Mouse (Mus musculus) brown adipose tissue, adult 24 weeks (tissue): ENCODE measurements around the gene Plk5. TPM values are rescaled to one million over a fixed set of nuclear protein-coding genes. Genes with fewer than 3 reads are reported as not detected.

Experiments
- H3K27ac ChIP-seq: fragments of 200-500 bp; replicated peaks from 2 replicates; pipeline ENCODE4 v1.5.1; 2012; ENCODE audit warnings: low read depth, mild to moderate bottlenecking, low read length
- H3K4me1 ChIP-seq: fragments of 200-500 bp; 2 replicates; pipeline ENCODE4 v1.6.1; 2012; ENCODE audit warnings: low read length, mixed read lengths; ENCODE audit not compliant: control insufficient read depth, insufficient read depth, insufficient read length
- H3K4me3 ChIP-seq: fragments of 200-500 bp; 2 replicates; pipeline ENCODE4 v1.5.1; 2012; ENCODE audit warnings: low read depth, mild to moderate bottlenecking, low read length, moderate library complexity; ENCODE audit not compliant: insufficient read depth
- polyA plus RNA-seq: library from polyadenylated mRNA; stranded (reverse); fragments of >200 nt; gene quantifications from 2 replicates; pipeline ENCODE4 v1.2.4, GENCODE M21; 2012; ENCODE audit not compliant: missing spikeins, insufficient read depth, insufficient read length

Plk5 gene
- not detected in 2 replicates for polyA plus RNA-seq

DNA sequence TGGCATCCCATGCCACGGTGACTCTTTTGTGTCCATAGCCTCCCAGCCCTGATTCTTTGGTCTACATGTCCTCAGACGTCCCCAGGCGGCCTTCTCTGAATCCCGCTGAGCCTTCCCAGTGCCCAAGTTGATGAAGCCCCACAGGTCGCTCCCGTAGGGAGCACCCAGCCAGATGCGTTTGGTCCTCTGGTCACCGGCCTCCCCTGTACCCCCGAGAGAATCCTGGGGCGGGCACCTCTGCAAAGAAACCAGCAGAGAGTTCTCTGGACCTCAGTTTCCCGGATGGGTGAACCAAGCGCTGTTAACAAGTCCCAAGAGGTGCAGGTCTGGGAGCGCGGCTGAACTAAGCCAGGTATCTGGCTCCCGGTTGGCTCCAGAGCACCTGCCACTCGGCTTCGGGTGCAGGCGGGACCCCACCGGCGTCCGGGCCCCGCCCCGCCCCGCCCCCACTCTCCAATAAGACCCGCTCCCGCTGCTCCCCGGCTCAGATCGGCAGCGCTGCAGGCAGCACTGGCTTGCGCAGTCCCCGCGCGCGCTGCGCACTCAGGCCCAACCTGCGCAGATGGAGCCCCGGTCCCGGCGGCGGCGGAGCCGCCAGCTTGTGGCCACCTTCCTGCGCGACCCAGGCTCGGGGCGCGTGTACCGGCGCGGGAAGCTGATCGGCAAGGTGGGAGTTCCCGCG lies at the start of gene Plk5:
Plk5 (plus strand) TSS at position 459 of the 682 bp plus-strand sequence.
- Histone ChIP-seq H3K4me3 (no peak within 1 kb of the TSS), H3K27ac (no peak within 1 kb of the TSS), H3K4me1 (no peaks in the 10 kb centered on the region)

DNA sequence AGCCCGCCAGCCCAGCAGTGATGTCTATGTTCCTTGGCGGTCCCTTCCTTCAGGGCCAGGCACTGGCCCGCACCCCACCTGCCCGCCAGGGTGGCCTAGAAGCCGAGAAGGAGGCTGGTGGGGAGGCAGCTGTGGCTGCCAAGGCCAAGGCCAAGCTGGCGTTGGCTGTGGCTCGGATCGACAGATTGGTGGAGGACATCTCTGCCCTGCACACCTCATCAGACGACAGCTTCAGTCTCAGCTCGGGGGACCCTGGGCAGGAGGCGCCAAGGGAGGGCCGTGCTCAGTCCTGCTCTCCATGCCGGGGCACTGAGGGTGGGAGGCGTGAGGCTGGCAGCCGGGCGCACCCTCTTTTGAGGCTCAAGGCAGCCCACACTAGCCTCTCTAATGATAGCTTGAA lies 44.7 kb upstream of the Plk5 start:
- Histone ChIP-seq H3K27ac (no peak overlapping the region), H3K4me3 (no peak overlapping the region)

DNA sequence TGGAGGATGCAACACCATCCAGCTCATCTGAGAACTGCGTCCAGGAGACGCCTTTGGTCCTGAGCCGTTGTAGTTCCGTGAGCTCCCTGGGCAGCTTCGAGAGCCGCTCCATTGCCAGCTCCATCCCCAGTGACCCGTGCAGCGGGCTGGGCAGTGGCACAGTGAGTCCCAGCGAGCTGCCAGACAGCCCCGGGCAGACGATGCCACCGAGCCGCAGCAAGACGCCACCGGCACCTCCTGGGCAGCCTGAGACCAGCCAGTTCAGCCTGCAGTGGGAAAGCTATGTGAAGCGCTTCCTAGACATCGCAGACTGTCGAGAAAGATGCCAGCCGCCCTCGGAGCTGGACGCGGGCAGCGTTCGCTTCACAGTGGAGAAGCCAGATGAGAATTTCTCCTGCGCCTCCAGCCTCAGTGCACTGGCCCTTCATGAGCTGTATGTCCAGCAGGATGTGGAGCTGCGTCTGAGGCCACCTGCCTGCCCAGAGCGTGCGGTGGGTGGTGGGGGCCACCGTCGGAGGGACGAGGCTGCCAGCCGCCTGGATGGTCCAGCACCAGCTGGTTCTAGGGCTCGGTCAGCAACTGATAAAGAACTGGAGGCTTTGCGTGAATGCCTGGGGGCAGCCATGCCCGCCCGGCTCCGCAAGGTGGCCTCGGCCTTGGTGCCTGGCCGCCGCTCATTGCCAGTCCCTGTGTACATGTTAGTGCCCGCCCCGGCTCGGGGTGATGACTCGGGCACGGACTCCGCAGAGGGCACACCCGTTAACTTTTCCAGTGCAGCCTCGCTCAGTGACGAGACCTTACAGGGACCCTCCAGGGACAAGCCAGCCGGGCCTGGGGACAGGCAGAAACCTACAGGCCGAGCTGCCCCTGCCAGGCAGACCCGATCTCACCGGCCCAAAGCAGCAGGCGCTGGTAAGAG lies 43.4 kb upstream of the Plk5 start:
- H3K4me3 ChIP-seq, result no peak overlapping the region
- no peak overlapping the region for H3K27ac ChIP-seq
- no peaks in the 10 kb centered on the region for H3K4me1 ChIP-seq

More for the DNA sequence above, 44.7 kb upstream of the Plk5 start:
- H3K4me1 ChIP-seq, result no peaks in the 10 kb centered on the region

DNA sequence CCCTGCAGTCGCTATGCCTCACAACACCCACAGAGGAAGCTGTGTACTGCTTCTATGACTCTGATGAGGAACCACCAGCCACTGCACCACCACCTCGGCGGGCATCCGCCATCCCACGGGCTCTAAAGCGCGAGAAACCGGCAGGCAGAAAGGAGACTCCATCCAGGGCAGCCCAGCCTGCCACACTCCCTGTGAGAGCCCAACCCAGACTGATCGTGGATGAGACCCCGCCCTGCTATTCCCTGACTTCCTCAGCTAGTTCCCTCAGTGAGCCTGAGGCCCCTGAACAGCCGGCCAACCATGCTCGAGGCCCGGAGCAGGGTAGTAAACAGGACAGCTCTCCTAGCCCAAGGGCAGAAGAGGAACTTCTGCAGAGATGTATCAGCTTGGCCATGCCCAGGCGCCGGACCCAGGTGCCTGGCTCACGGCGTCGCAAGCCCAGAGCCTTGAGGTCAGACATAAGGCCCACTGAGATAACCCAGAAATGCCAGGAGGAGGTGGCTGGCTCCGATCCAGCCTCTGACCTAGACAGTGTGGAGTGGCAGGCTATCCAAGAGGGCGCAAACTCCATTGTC lies 42.5 kb upstream of the Plk5 start:
- no peak overlapping the region for H3K27ac ChIP-seq
- no peak overlapping the region for H3K4me3 ChIP-seq
- H3K4me1 ChIP-seq, result no peaks in the 10 kb centered on the region

DNA sequence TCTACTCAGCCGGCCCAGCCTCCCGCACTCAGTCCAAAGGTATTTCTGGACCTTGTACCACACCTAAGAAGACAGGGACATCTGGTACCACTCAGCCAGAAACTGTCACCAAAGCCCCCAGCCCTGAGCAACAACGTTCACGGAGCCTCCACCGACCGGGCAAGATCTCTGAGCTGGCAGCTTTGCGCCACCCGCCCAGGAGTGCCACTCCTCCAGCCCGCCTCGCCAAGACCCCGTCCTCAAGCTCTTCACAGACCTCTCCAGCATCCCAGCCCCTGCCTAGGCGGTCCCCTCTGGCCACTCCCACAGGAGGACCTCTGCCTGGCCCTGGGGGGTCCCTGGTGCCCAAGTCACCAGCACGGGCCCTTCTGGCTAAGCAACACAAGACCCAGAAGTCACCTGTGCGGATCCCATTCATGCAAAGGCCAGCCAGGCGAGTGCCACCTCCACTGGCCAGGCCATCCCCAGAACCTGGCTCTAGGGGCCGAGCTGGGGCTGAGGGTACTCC lies 41.7 kb upstream of the Plk5 start:
- Histone ChIP-seq H3K27ac (no peak overlapping the region), H3K4me3 (no peak overlapping the region), H3K4me1 (peaks cover 4% of the 10 kb centered on the region)

DNA sequence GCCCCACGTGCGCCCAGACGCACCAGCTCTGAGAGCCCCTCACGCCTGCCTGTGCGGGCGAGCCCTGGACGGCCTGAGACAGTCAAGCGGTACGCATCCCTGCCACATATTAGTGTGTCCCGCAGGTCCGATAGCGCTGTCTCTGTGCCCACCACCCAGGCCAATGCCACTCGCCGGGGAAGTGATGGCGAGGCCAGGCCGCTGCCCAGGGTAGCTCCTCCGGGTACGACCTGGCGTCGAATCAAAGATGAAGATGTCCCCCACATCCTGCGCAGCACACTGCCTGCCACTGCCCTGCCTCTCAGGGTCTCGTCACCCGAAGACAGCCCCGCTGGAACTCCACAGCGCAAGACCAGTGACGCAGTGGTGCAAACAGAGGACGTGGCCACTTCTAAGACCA lies 40.9 kb upstream of the Plk5 start:
- Histone ChIP-seq H3K27ac (no peak overlapping the region), H3K4me3 (no peak overlapping the region), H3K4me1 (peaks cover 5% of the 10 kb centered on the region)

DNA sequence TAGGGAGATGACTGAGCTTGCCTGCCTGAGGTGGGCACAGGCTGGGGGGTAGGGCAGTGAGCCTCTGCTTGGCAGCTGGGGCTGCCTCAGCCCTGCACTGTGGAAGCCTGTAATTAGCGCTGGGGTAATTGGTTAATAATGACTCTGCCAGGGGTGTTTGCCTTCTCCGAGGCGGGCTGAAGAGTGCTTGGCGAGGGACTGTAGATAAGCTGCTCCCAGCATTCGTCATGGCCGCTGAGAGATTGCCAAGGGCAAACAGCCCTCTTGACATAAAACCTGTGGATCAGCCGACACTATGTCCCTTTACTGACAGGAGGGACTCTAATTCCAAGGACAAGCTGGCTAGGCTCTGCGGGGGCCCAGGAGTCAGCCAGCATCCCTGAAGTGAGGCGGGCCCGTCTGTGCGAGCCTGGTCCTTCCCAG lies 39.9 kb upstream of the Plk5 start:
- peaks cover 8% of the 10 kb centered on the region for H3K4me1 ChIP-seq
- no peak overlapping the region for H3K4me3 ChIP-seq
- H3K27ac ChIP-seq, result no peak overlapping the region

DNA sequence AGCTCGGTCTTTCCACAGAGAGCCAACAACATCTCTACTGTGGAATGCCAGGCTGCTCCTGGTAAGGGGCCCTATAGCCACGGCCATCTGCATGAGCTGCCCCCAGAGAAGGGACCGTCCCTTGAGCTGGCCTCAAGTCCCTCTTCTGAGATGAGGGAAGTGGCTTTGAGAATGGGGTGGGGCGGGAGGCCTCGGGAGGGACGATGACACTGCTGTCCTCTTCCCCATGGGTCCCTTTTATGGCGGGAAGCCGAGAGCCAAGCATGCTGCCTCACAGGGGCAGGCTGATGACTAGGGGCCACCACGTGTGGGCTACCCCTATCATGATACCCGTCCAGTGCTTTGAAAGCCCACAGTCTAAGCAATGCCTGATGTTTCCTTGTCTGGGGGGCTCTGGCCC lies 39.2 kb upstream of the Plk5 start:
- Histone ChIP-seq H3K4me1 (peaks cover 8% of the 10 kb centered on the region), H3K27ac (no peak overlapping the region), H3K4me3 (no peak overlapping the region)

DNA sequence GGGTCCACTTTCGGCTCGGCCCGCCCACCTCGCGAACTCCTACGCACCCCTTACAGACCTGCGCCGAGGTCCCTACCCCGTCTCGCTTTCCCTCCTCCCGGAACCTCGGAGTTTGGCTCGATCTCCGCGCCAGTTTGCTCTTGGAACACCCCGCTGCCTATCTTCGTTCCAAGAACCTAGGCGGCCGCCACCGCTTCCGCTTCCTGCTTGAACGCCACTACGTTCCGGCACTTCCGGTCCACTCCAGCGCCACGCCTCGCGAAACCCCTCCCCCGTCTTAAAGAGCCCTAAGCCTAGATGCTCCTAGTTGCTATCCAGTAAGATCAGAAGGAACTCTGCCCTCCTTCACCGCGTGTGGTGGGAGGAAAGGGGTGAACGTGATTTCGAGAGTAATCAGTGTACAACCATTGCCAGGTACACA lies 35.9 kb upstream of the Plk5 start, which contains the start of gene 2310011J03Rik:
2310011J03Rik (minus strand) TSS at position 198 of the 421 bp plus-strand sequence.
- peak within 1 kb of the TSS; percentile 75 for H3K27ac ChIP-seq
- H3K4me1 ChIP-seq, result peaks cover 8% of the 10 kb centered on the region
- peak within 1 kb of the TSS; percentile 90 for H3K4me3 ChIP-seq

DNA sequence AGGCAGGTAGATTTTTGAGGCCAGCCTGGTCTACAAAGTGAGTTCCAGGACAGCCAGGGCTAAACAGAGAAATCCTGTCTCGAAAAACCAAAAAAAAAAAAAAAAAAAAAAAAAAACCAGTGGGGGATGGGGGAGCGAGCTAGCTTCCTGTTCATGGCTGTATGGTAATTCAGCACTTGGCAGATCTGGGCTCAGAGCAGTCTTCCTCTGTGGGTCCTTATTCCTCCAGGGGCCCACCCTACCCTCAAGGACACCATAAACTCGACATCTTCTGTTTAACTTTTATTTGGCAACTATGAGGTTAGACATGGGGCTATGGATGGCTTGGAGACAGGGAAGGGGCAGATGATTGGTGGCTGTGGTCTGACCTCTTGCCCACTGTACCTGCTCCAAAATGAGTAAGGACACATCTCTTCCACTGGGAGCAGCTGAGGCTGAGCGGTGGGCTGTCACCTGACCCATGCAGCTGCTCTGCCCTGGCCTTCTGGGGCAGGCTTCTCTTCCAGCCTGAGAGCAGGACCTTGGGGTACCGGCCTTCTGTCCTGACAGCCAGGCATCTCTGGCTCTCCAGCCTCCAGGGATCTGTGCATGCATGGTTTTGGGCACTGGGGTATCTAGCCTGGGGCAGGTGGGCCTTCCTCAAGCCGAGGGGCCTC lies 35.1 kb upstream of the Plk5 start:
- Histone ChIP-seq H3K4me1 (peaks cover 8% of the 10 kb centered on the region), H3K4me3 (no peak overlapping the region), H3K27ac (no peak overlapping the region; the same call in 1 of the 2 replicates)

DNA sequence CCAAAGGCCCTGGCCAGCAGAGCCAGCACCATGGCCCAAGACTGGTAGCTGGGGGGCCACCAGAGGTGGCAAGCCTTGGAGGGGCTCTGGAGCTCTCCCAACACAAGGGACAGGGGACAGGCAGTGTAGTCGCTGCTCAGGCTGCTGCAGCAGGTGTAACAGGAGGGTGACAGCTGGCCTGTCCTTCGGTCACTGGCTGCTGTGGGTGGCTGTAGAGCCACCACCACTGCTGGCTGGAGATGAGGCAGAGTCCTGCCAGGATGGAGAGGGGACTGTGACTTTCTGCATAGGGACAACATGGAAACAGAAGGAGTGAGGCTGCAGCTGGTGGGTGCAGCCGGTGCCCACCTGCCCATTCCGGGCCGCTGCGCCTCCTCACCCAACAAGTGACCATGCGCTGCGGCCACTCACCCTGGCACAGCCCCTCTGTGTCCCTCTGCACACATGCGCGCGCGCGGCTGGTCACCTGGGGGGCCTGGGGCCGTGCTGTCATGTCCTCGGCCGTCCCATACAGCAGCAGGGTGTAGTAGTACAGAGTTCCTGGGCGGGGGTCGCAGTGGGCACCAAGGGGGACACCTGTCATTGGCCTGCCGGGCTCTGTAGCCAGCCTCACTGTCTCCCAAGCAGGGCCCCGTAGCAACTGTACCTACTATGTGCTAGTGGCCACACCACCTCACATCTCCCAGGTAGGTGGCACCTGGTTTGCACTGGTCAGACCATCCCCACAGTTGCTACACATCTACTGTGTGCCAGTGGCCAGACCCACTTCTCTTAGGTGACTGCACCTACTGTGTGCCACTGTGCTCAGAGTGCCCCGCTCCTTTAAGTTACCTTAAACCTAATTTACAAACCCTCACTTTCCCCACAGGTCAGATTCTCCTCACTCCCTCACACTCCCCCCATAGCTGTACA lies 34.3 kb upstream of the Plk5 start:
- Histone ChIP-seq H3K4me1 (peaks cover 8% of the 10 kb centered on the region), H3K27ac (peak overlapping the region; percentile 15; the same call in 1 of the 2 replicates), H3K4me3 (peak overlapping the region; percentile 87)

DNA sequence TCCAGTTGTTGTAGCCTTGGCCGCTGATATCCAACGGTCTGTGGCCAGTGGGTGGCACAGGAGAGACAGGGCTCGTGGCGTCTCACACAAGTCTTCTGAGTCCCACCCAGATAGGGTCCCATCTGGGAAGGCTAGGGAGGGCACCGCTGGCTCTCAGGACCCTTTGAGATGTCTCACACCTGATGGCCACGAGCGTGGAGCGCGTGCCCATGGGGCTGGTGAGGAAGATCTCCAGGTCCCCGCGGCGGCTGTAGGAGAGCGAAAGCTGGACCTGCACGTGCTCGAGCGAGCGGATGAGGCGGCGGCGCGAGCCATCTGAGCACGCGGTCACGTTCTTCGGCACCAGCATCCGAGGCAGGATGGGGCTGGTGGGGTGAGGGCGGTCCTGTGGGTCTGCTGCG lies 33.4 kb upstream of the Plk5 start:
- Histone ChIP-seq H3K4me1 (peaks cover 8% of the 10 kb centered on the region), H3K27ac (peak overlapping the region; percentile 15; the same call in 1 of the 2 replicates), H3K4me3 (peak overlapping the region; percentile 87)

DNA sequence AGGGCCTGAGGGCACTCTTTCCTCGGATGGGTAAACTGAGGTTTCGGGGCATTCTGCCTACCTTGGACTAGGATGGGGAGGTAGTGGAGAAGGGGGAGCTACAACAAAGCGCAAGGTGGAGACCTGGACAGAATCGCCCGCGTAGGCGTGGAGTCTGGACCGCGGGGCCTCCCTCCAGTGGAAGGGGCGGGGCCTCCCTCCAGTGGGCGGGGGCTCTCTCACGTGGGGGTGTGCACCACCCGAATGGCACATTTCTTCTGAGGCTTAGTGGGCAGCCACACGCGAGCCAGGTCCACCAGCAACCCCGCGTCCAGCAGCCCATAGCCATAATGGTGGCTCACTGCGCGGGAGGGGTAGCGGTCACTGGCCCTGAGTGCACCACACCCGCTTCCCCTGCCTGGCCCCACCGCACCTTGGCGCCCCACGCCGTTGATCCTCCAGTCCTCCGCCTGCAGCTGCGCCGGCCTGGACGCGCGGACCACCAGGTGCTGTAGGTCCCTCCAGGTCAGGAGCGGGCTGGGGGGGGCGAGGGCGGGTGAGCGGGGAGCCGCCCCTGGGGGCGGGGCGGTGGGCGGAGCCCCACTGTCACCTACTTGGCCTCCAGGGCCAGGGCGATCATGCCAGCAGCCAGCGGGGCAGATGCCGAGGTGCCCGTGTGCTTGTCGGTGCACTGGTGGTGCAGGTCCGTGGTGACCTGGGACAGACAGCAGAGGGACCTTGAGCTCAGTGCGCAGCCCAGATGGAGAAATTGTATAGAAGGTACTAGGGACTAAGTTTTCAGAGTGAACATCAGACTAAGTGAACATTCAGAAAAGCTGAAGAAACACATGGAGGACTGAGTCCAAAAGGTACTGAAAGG lies 32.8 kb upstream of the Plk5 start:
- H3K4me3 ChIP-seq, result peak overlapping the region; percentile 87
- H3K27ac ChIP-seq, result peak overlapping the region; percentile 90
- H3K4me1 ChIP-seq, result peaks cover 8% of the 10 kb centered on the region
